Mouse (Mus musculus): ENCODE measurements around the gene Clps. TPM values are rescaled to one million over a fixed set of nuclear protein-coding genes. Genes with fewer than 3 reads are reported as not detected.
A peak's percentile ranks its signal among the peaks of the same experiment; 100 is the strongest.

Gene Clps
- polyA plus RNA-seq (2014; fragmentation: Nextera tagmentation; extraction: Ambion mirVana), result 18.6 and 323 TPM in 2 replicates

DNA sequence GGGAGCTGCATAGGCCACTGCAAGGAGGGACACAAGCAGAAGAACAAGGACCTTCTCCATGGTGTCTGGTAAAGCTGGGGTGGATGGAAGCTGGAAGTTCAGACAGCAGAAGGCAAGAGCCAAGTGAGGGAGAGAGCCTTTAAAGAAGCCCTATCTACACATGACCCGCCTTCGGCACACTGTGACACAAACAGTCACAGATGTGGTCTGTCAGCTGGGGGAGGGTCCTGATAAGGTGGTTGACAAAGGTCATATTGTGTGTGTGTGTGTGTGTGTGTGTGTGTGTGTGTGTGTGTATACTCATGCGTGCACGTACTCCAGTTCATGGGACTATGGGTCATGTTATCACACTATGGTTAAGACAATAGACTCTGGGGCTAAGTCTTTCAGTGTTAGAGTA, at the start of gene Clps:
Clps (minus strand) TSS at position 169 of the 400 bp plus-strand sequence.
- ATAC-seq (replicated peaks; ENCODE audit: low FRiP score, low TSS enrichment, low read depth) (no peak), DNase-seq (ENCODE audit: low spot score) (no peak)
- Histone ChIP-seq H3K27me3 (replicated peaks; ENCODE audit: control insufficient read depth, insufficient read depth, low read length) (no peaks in the 10 kb centered on the region), H3K4me3 (ENCODE audit: low read depth, low read length) (no peak within 1 kb of the TSS), H3K36me3 (ENCODE audit: control insufficient read depth, insufficient read depth, low read length) (no peaks in the 10 kb centered on the region), H3K4me1 (replicated peaks; ENCODE audit: control insufficient read depth, insufficient read depth, low read length) (peaks cover 6% of the 10 kb centered on the region; the same call in 1 of the 2 replicates), H3K9ac (ENCODE audit: low read length) (no peak within 1 kb of the TSS), H3K27ac (ENCODE audit: low read depth) (no peak within 1 kb of the TSS), H3K4me2 (ENCODE audit: low read length) (no peak within 1 kb of the TSS), H3K9me3 (ENCODE audit: control insufficient read depth, low read length) (no peaks in the 10 kb centered on the region)
- 78% methylated on average over 4 of the region's 4 CpGs for WGBS

DNA sequence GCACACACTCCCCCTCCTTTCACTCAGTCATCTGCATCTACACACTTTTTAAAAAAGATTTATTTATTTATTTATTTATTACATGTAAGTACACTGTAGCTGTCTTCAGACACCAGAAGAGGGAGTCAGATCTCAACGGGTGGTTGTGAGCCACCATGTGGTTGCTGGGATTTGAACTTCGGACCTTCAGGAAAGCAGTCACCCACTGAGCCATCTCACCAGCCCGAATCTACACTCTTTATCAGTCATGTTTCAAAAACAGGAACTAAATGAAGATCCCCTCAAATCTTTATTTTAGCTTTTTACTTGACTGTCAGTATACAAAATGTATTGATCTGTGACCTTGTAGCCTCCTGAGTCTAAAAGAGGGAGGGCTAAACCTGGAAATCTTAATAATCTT, 49.0 kb upstream of the Clps start:
- DNase-seq (ENCODE audit: low spot score) (no peak), ATAC-seq (replicated peaks; ENCODE audit: low FRiP score, low TSS enrichment, low read depth) (no peak)
- H3K4me2 ChIP-seq (ENCODE audit: low read length), result no peak overlapping the region
- H3K4me3 ChIP-seq (ENCODE audit: low read depth, low read length), result no peak overlapping the region
- peaks cover 40% of the 10 kb centered on the region for H3K36me3 ChIP-seq (ENCODE audit: control insufficient read depth, insufficient read depth, low read length)
- 81% methylated on average over 3 of the region's 3 CpGs for WGBS
- H3K9ac ChIP-seq (ENCODE audit: low read length), result no peak overlapping the region
- no peaks in the 10 kb centered on the region for H3K9me3 ChIP-seq (ENCODE audit: control insufficient read depth, low read length)
- H3K4me1 ChIP-seq (replicated peaks; ENCODE audit: control insufficient read depth, insufficient read depth, low read length), result no peaks in the 10 kb centered on the region
- H3K27ac ChIP-seq (ENCODE audit: low read depth), result no peak overlapping the region
- no peaks in the 10 kb centered on the region for H3K27me3 ChIP-seq (replicated peaks; ENCODE audit: control insufficient read depth, insufficient read depth, low read length)

DNA sequence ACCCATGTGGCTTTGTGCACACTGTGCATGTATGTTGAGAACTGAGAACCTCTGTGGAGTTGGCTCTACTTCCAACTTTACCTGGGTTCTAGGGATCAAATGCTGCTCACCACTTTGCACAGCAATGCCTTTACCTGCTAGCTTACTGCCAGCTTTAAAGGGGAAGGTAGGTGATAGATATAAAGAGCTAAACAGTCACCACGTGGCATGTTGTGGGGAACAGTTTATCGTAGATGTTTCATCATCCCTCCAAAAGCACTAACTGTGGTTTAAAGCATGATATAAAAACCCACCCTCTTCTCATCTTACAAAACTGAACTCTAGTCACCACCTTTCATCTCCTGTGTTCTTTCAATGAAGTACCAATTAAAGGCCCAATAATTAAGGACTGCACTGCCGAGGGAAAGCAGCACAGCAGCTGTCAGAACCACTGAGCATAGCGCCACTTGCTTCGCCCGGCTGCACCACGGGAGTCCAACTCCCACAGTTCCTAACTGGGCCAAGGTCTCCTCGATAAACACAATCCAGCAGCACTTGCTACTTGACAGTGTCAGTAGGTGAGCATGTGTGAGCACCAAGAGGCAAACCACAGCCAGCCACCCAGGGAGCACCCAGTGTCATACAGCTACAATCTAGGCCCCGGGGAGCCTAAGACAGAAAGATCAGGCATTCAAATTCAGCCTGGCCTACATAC, 41.1 kb upstream of the Clps start:
- no peak overlapping the region for H3K4me3 ChIP-seq (ENCODE audit: low read depth, low read length)
- no peak for DNase-seq (ENCODE audit: low spot score)
- peaks cover 97% of the 10 kb centered on the region for H3K36me3 ChIP-seq (ENCODE audit: control insufficient read depth, insufficient read depth, low read length)
- H3K4me1 ChIP-seq (replicated peaks; ENCODE audit: control insufficient read depth, insufficient read depth, low read length), result no peaks in the 10 kb centered on the region
- no peaks in the 10 kb centered on the region for H3K9me3 ChIP-seq (ENCODE audit: control insufficient read depth, low read length)
- no peaks in the 10 kb centered on the region for H3K27me3 ChIP-seq (replicated peaks; ENCODE audit: control insufficient read depth, insufficient read depth, low read length)
- ATAC-seq (replicated peaks; ENCODE audit: low FRiP score, low TSS enrichment, low read depth), result no peak
- 88% methylated on average over 9 of the region's 9 CpGs for WGBS
- no peak overlapping the region for H3K9ac ChIP-seq (ENCODE audit: low read length)
- no peak overlapping the region for H3K27ac ChIP-seq (ENCODE audit: low read depth)
- no peak overlapping the region for H3K4me2 ChIP-seq (ENCODE audit: low read length)

DNA sequence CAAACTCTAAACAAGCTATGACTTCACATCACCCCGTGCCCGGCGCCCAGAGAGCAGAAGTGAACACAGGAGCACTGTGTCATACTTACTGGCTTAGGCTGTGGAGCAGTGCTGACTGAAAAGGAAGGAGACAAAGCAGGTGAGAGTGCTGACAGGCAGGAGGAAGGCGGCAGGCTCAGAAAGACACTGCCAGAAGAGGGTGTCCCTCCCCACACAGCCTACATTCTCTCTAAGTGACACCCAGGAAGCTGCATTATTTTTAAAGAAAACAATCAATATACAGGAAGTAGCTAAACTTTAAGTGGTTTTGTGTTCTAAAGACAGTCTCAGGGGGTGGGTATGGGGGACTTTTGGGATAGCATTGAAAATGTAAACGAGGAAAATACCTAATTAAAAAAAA, 40.2 kb upstream of the Clps start:
- no peak for ATAC-seq (replicated peaks; ENCODE audit: low FRiP score, low TSS enrichment, low read depth)
- Histone ChIP-seq H3K27ac (ENCODE audit: low read depth) (no peak overlapping the region), H3K4me2 (ENCODE audit: low read length) (no peak overlapping the region), H3K9ac (ENCODE audit: low read length) (no peak overlapping the region), H3K27me3 (replicated peaks; ENCODE audit: control insufficient read depth, insufficient read depth, low read length) (no peaks in the 10 kb centered on the region), H3K4me3 (ENCODE audit: low read depth, low read length) (no peak overlapping the region), H3K4me1 (replicated peaks; ENCODE audit: control insufficient read depth, insufficient read depth, low read length) (no peaks in the 10 kb centered on the region), H3K9me3 (ENCODE audit: control insufficient read depth, low read length) (no peaks in the 10 kb centered on the region), H3K36me3 (ENCODE audit: control insufficient read depth, insufficient read depth, low read length) (peaks cover 97% of the 10 kb centered on the region)
- DNase-seq (ENCODE audit: low spot score), result no peak
- WGBS, result 90% methylated on average over 5 of the region's 5 CpGs

DNA sequence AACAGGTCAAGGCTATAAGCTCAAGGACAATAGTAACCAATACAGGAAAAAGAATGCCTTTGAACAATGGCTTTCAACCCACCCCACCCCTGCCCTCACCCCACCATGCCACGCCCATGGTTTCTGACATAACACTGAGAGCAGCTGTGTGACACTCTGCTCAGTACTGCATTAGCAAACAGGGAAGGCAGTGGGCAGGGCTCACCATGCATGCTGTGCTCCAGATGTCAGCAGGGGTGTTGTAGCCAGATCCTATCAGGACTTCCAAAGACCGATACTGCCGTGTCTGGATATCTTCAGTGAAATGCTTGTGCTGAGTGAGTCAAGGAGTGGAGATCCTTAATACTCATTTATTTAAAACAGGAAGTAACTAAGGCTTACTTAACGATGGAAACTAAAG, 33.4 kb upstream of the Clps start:
- no peak overlapping the region for H3K4me2 ChIP-seq (ENCODE audit: low read length)
- H3K4me3 ChIP-seq (ENCODE audit: low read depth, low read length), result no peak overlapping the region
- DNase-seq (ENCODE audit: low spot score), result no peak
- 0 out of 2 replicates have a peak, but pooled peaks have one; percentile 16 for ATAC-seq (replicated peaks; ENCODE audit: low FRiP score, low TSS enrichment, low read depth)
- H3K27me3 ChIP-seq (replicated peaks; ENCODE audit: control insufficient read depth, insufficient read depth, low read length), result no peaks in the 10 kb centered on the region
- H3K27ac ChIP-seq (ENCODE audit: low read depth), result no peak overlapping the region
- no peaks in the 10 kb centered on the region for H3K4me1 ChIP-seq (replicated peaks; ENCODE audit: control insufficient read depth, insufficient read depth, low read length)
- no peak overlapping the region for H3K9ac ChIP-seq (ENCODE audit: low read length)
- WGBS, result 47% methylated on average over 4 of the region's 4 CpGs
- no peaks in the 10 kb centered on the region for H3K9me3 ChIP-seq (ENCODE audit: control insufficient read depth, low read length)
- peaks cover 90% of the 10 kb centered on the region for H3K36me3 ChIP-seq (ENCODE audit: control insufficient read depth, insufficient read depth, low read length)

DNA sequence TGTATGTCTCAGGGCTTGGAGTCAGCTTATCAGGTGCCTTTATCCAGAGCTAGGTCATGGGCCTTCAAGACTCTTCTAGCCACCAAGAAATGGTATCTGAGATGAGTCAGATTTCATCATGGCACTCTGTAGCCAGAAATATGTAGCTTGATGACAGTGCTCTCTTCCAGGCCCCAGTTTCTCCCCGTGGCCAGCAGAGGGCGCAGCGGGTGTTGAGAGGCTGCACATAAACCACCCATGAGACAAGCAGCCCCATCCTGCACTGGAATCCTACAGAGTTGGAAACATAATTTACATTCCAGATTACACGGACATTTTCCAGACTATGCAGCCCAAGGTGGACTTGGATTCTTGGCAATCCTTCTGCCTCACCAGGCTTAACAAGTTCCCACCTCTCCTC, 32.4 kb upstream of the Clps start:
- ATAC-seq (replicated peaks; ENCODE audit: low FRiP score, low TSS enrichment, low read depth), result peak; percentile 54; the same call in 1 of the 2 replicates
- Histone ChIP-seq H3K4me3 (ENCODE audit: low read depth, low read length) (no peak overlapping the region), H3K27me3 (replicated peaks; ENCODE audit: control insufficient read depth, insufficient read depth, low read length) (no peaks in the 10 kb centered on the region), H3K36me3 (ENCODE audit: control insufficient read depth, insufficient read depth, low read length) (peaks cover 90% of the 10 kb centered on the region), H3K9me3 (ENCODE audit: control insufficient read depth, low read length) (no peaks in the 10 kb centered on the region), H3K9ac (ENCODE audit: low read length) (no peak overlapping the region), H3K27ac (ENCODE audit: low read depth) (no peak overlapping the region), H3K4me2 (ENCODE audit: low read length) (no peak overlapping the region), H3K4me1 (replicated peaks; ENCODE audit: control insufficient read depth, insufficient read depth, low read length) (no peaks in the 10 kb centered on the region)
- peak; percentile 87 for DNase-seq (ENCODE audit: low spot score)
- WGBS, result 23% methylated on average over 4 of the region's 4 CpGs

DNA sequence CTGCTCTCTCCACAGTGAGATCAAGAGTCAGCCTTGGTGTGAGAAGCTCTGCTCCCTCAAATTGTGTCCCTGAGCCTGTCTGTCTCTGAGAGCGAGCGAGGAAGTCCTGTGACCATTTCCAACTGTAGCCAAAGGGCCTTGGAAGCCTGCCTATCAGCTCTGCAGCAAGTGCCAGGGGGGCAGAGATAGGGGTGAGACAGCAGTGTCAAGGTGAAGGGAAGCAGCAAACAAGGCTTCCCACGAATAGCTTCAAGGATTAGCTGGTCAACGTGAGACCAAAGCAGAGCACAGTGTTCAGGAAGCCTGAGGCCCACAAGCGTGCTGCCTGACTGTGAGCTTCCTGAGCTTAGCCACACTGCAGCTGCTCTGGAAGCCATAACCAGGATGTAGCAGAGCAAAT, 30.9 kb upstream of the Clps start:
- Histone ChIP-seq H3K4me2 (ENCODE audit: low read length) (no peak overlapping the region), H3K27ac (ENCODE audit: low read depth) (no peak overlapping the region), H3K9ac (ENCODE audit: low read length) (no peak overlapping the region), H3K4me1 (replicated peaks; ENCODE audit: control insufficient read depth, insufficient read depth, low read length) (no peaks in the 10 kb centered on the region), H3K36me3 (ENCODE audit: control insufficient read depth, insufficient read depth, low read length) (peaks cover 81% of the 10 kb centered on the region), H3K27me3 (replicated peaks; ENCODE audit: control insufficient read depth, insufficient read depth, low read length) (no peaks in the 10 kb centered on the region), H3K9me3 (ENCODE audit: control insufficient read depth, low read length) (no peaks in the 10 kb centered on the region), H3K4me3 (ENCODE audit: low read depth, low read length) (no peak overlapping the region)
- ATAC-seq (replicated peaks; ENCODE audit: low FRiP score, low TSS enrichment, low read depth) (no peak), DNase-seq (ENCODE audit: low spot score) (no peak)
- 91% methylated on average over 5 of the region's 5 CpGs for WGBS

DNA sequence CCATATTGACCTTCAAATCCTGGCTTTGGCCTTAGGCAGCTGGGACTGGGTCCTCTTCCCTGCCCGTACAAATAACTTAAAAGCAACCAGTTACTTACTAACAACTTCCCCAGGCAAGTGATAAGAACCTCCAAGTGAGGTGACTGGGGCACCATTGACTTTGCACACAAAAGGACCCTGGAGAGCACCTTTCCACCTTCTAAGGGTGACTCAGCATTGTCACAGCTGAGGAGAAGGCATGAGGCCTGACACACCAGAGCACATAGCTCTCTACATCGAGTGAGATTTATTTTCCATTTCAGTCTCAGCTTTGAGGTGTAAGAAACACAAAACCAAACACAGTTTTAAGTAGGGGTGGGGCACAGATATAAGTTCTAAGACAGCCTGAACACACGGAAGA, 30.0 kb upstream of the Clps start:
- H3K27me3 ChIP-seq (replicated peaks; ENCODE audit: control insufficient read depth, insufficient read depth, low read length), result no peaks in the 10 kb centered on the region
- H3K27ac ChIP-seq (ENCODE audit: low read depth), result no peak overlapping the region
- ATAC-seq (replicated peaks; ENCODE audit: low FRiP score, low TSS enrichment, low read depth), result no peak
- no peak overlapping the region for H3K4me3 ChIP-seq (ENCODE audit: low read depth, low read length)
- no peak overlapping the region for H3K4me2 ChIP-seq (ENCODE audit: low read length)
- 84% methylated on average over 3 of the region's 3 CpGs for WGBS
- peaks cover 73% of the 10 kb centered on the region for H3K36me3 ChIP-seq (ENCODE audit: control insufficient read depth, insufficient read depth, low read length)
- H3K9me3 ChIP-seq (ENCODE audit: control insufficient read depth, low read length), result no peaks in the 10 kb centered on the region
- no peaks in the 10 kb centered on the region for H3K4me1 ChIP-seq (replicated peaks; ENCODE audit: control insufficient read depth, insufficient read depth, low read length)
- DNase-seq (ENCODE audit: low spot score), result no peak
- H3K9ac ChIP-seq (ENCODE audit: low read length), result no peak overlapping the region

DNA sequence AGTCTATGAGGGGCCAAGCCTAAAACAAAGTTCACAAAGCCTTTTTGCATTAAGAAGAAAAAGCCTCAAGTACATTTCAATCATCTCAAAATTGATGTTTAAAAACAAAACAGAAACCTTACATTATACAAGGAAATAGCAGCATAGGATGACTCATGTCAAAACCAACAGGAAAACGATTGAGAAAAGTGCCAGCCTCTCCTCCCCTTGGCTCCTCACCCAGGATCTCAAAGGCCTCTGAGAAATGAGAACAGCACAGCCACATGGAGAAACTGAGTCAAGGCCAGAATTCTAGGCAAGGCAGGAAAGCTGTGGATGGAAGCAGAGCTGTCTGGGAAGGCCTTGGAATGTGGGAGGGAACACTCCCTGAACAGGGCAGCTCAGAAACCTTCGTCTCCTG, 28.0 kb upstream of the Clps start:
- no peak for DNase-seq (ENCODE audit: low spot score)
- ATAC-seq (replicated peaks; ENCODE audit: low FRiP score, low TSS enrichment, low read depth), result no peak
- Histone ChIP-seq H3K4me1 (replicated peaks; ENCODE audit: control insufficient read depth, insufficient read depth, low read length) (no peaks in the 10 kb centered on the region), H3K4me3 (ENCODE audit: low read depth, low read length) (no peak overlapping the region), H3K36me3 (ENCODE audit: control insufficient read depth, insufficient read depth, low read length) (peaks cover 60% of the 10 kb centered on the region), H3K4me2 (ENCODE audit: low read length) (no peak overlapping the region), H3K27me3 (replicated peaks; ENCODE audit: control insufficient read depth, insufficient read depth, low read length) (no peaks in the 10 kb centered on the region), H3K9ac (ENCODE audit: low read length) (no peak overlapping the region), H3K9me3 (ENCODE audit: control insufficient read depth, low read length) (no peaks in the 10 kb centered on the region), H3K27ac (ENCODE audit: low read depth) (no peak overlapping the region)
- 84% methylated on average over 2 of the region's 2 CpGs for WGBS

Measured in intestine, embryonic 14.5 days (tissue).